Mouse (Mus musculus): ENCODE measurements around the gene Cpm.

DNA sequence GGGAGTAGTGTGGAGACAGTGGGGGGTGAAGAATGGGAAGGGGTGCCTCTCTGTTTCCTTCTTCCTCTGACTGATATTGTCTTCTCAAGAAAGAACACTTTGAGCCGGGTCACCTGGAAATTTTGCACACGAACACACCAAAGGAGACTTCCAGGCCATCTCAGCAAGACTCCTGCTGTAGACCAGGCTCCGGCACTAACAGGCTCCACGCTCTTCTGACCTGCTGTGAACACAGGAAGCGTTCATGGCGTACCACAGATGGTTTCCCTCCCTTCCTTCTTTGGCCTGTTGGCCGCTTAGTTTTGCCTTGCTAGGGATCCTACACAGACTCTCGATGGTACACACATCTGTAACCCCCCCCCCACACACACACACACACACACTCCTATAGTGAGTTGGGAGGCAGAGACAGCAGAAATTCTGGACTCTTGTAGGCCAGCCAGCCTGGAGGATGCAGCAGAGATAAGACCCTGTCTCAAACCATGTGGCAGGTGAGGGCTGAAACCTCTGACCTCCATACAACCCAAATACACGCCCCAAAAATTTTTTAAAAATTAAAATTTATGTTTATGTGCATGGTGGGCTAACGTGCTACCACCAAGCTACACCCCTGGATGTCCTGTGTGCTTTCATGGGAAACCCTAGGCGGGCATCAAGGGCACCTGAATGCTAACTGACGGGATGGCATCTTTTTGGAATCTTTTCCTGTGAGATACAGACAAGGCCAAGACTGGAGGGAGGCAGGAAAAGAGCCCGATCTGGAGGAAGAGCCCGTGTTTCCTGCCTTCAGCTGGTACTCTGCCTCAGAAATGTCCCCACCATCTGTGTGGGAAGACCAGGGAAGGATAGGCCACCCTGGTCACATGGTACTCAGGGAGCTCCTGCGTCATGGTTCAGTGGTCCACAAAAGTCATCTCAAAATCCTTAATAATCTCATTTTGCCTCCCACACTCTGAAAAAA is 23.7 kb upstream of the Cpm start:
- TF ChIP-seq POLR2A (IDR thresholded peaks at IDR 0.05; ENCODE audit: extremely low read depth, insufficient read depth, low read length) (no peak), CTCF (IDR thresholded peaks at IDR 0.05; ENCODE audit: extremely low read depth, insufficient read depth, low read length) (no peak)
